Mouse (Mus musculus): ENCODE measurements around the gene Gm49394.

The Gm49394 gene

DNA sequence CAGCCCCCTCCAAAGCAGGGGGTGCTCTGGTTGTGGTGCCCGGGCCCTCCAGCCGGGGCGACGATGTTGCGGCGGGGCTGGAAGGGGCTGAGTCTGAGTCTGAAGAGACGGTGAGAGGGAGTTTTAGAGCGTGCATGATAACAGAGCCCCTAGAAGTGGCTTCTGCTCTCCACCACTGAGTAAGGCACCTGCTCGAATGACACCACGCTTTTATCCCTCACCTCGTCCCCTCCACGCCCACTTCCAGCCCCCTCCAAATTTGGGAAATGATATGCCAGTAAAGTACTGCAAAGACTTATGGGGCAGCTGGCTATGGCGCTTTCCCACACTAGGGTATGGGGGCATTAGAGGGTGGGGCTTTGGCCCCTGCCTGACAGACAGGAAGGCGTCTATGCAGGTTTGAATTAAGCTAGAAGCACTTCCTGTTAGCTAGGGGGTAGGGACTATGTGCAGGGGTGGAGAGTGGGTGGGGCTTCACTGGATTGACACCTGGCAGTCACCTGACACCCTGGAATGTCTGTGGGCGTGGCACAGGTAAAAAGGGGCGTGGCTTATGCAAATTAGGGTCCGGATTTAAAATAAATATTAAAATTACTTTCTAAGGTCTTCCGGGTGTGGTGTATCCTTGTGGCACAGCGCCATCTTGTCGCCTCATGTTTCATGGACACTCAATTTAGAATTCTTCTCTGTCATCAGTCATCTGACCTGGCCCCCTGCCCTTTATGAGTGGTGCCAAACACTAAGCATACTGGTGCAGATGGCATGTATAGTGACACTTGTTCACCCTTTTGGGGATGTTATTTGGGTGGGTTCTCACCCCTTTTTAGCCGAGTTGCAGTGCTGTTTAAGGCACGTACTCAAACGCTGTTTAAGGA lies at the start of gene Gm49394:
Gene Gm49394 (minus strand): TSS at position 192 of the 875 bp plus-strand sequence.
- ATAC-seq (ENCODE audit: insufficient number of reproducible peaks, low FRiP score, low TSS enrichment): no peak

DNA sequence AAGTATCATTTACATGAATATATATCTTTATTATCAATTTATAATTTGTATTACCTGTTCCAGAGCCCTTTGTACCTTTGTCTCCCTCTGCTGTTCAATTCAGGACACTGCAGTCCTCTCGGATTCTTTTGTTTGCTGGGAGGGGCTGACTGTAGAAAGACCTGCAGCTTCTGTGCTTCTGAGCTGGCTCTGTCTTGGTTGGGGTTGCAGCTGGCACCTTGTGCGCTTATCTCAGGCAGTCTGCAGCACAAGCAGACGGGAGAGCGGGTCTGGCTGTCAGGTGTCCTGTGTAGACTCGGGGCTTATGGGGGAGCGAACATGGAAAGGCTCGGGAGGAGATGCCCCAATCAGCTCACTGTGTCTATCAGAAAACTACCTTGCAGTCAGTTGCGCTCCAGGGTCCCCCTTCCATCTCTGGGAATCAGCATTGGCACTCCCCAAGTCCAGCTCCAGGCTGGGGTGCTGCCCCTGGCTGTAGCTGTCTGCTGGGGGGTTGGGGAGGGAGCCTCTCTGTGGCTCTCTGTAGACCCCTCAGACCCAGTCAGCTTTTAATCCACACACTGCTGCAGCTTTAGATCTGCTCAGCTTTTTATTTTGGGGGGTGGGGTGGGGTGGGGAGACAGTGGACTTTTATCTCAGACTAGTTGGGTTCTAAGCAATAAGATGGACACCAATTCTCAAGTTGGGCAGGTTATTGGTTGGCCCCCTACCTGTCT lies 45.2 kb upstream of the Gm49394 start:
- no peak for ATAC-seq (ENCODE audit: insufficient number of reproducible peaks, low FRiP score, low TSS enrichment)

DNA sequence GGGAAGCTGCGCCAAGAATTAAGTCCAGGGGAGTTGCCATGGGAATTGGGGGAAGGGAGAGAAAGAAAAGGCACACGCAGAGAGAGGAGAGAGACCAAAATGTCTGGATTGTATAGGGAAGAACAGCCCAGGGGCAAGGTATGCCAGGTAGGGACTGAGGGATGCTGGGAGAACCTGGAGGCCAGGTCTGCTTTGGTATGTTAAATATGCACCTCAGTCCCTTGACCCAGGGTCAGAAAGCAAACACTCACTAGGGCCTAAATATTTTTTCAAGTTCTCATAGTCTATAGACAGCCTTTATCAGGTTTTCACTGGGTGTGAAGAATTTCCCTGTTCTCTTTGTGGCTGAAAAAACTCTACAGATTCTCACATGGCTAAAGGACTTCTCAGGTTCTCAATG lies 37.1 kb upstream of the Gm49394 start:
- no peak for ATAC-seq (ENCODE audit: insufficient number of reproducible peaks, low FRiP score, low TSS enrichment)

DNA sequence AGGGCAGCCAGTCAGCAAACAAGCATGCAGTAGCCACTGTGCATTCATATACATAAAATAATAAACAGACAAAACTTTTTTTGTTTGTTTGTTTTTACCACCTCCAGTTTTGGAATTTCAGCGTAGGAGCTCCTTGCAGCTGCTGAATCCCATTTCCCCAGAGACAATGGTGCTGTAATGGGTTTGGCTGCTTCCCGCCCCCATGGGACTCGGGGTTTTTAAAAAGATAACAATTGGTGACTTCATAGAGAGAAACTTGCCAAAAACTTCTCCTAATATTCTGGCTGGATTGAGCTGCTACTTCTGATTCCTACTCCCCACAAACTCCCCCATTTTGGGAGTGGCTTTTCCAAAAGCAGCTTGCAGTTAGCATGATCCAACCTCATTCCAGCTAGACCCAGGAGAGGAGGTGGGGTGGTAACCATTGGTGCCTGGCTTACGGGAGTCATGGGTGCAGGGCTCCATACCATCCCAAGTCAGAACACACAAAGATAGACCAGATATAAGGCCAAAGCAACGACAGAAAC lies 29.7 kb upstream of the Gm49394 start:
- ATAC-seq (ENCODE audit: insufficient number of reproducible peaks, low FRiP score, low TSS enrichment): no peak

DNA sequence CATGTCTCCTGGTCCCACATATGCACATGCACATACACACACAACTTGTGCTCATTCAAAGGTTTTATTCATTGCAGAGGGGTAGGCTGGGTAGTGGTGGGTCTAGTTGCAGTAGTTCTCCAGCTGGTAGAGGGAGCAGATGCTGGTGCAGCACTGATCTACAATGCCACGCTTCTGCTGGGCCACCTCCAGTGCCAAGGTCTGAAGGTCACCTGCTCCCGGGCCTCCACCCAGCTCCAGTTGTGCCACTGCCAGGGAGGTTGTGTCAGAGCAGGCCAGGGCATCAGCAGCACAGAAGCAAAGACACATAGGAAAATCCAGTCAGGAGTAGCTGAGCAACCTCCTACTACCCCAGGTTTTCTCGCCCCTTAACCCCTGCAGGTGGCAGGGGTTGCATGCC lies 8.9 kb upstream of the Gm49394 start:
- ATAC-seq (ENCODE audit: insufficient number of reproducible peaks, low FRiP score, low TSS enrichment): no peak

DNA sequence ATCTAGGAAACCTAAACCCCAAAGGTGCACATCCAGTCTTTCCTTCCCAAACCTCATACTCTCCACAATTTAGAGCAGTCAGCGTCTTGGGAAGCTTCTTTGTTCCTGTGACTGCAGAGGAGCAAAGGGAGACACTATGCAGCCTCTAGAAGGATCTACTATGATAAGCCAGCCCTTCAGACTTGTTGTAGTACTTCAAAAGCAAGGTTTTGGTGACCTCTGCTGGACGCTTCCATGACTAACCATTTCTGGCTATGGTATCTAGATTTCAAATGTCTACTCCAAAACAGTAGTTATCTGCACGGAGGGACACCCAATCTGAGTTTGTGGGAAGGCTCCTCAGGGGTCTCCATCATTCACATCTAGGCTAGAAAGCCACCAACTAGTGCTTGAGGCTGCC lies 5.9 kb upstream of the Gm49394 start:
- no peak for ATAC-seq (ENCODE audit: insufficient number of reproducible peaks, low FRiP score, low TSS enrichment)

DNA sequence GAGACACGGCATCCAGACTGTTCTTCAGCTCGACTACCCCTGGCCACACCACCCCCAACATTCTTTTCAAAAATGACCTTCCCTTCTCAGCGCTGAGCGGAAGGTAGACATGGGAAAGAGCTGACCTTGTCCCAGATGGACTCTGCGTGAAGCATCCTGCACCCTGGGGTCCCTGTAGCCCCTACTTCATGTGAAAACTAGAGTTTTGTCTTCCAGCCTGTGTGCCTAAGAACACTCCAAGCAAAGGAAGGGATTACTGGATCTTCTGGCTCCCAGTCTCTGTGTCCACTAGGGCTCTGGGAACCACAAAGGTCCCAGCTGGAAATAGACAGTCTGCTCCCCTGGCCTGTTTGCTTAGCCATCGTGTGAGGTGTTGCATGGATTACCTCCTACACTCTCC lies 5.4 kb upstream of the Gm49394 start:
- no peak for ATAC-seq (ENCODE audit: insufficient number of reproducible peaks, low FRiP score, low TSS enrichment)

DNA sequence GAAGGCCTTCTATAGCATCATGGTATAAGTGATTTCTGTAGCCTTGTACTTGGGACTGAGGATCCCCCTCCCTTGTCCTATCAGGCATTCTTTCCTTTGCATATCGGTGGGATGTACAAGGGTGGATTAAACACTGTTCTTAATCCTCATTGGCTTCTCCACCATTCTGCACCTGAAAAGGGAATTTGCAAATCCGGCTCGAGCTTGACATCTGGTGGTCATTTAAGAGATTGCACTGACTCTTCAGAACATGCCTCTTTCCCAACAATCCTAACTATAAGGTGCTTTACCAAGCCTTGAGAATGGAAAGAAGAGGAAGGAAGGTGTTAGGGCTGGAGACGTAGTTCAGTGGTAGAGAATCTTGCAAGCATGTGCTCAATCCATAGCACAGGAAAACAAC lies 2.4 kb upstream of the Gm49394 start:
- no peak for ATAC-seq (ENCODE audit: insufficient number of reproducible peaks, low FRiP score, low TSS enrichment)

DNA sequence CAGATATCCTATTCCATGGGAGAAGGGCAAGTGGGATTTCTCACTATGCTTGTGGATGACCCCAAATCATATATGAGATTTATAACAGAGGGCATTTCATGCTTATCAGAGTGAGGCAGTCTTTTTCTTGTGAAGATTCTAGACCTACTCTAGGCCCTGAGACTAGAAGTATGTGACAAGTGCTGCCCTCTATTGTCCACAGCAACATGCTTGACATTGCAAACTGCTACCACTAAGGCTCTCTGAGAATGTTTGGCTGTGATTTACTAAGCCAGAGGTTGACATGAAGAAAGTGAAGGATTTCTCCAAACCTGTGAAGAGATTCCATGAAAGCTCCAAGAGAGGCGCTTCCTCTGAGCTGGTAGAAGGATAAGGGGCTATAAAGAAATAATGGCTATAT lies 1.3 kb upstream of the Gm49394 start:
- no peak for ATAC-seq (ENCODE audit: insufficient number of reproducible peaks, low FRiP score, low TSS enrichment)

DNA sequence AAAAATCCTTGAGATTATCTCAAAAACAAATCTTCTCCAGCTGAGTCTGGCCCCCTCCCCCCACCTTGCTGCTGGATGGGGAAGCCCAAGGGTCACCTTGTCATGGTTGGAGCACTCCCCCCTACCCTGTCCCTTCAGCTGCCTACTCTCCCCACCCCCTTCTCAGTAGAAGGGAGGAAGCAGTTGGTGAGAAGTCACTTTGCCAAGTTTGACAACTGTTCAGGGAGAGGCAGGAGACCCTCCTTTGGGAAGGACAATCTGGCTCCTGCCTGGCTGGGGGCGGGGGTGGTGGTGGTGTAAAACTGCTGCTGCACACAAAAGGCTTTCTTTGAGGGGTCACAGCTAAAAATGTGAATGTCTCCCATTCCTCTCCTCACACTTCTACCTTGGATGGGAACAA lies 1.4 kb downstream of the Gm49394 start:
- no peak for ATAC-seq (ENCODE audit: insufficient number of reproducible peaks, low FRiP score, low TSS enrichment)

DNA sequence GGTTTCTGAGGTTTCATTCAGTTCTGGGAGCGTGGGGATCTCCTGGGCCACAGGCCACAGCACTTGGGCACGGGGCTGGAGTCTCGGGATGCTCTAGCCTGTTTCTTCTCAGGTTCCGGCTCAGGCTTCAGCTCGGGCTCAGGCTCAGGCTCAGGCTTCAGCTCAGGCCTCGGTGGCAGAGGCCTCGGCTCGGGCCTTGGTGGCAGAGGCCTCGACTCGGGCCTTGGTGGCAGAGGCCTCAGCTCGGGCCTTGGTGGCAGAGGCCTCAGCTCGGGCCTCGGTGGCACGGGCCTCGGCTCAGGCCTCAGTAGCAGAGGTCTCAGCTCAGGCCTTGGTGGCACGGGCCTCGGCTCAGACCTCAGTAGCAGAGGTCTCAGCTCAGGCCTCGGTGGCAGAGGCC lies 2.2 kb downstream of the Gm49394 start:
- ATAC-seq (ENCODE audit: insufficient number of reproducible peaks, low FRiP score, low TSS enrichment): no peak

DNA sequence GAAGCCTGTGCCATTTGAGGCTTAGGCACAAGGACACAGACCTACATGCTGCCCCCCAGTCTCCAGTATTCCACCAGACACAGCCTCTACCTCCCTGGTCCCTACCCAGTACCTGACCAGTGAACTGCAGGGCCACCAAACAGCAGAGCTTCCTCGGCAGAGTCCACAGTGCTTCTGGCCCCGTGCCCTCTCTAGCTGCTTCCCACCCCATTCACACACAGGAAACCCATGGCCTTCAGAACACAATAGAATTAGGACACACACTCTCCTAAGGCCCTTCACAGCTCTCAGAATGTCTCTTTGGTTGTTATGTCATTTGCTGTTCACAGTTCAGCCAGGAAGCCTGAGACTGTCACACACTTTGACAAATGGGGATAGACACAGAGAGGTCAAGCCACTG lies 3.1 kb downstream of the Gm49394 start, which contains the start of gene Igf2:
Gene Igf2 (minus strand): TSS at position 158 of the 400 bp plus-strand sequence.
- no peak for ATAC-seq (ENCODE audit: insufficient number of reproducible peaks, low FRiP score, low TSS enrichment)

DNA sequence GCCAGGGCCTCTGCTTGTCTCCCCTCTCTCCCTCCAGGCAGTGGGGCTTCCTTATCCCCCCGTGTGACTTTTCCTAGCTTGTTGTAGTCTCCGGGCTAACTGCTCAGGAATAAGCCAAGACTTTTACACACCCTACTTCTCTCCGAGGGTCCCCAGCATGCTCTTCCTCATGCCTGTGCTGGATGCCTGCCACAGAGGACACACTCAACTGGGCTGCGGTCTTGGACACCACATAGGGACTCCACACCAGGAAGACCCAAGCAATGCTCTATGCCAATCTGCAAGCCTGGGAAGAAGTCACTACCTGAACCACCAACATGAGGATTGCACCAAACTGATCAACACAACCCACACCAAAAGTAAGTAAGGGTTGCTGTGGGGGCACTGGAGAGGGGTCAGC lies 3.6 kb downstream of the Gm49394 start:
- ATAC-seq (ENCODE audit: insufficient number of reproducible peaks, low FRiP score, low TSS enrichment): no peak

DNA sequence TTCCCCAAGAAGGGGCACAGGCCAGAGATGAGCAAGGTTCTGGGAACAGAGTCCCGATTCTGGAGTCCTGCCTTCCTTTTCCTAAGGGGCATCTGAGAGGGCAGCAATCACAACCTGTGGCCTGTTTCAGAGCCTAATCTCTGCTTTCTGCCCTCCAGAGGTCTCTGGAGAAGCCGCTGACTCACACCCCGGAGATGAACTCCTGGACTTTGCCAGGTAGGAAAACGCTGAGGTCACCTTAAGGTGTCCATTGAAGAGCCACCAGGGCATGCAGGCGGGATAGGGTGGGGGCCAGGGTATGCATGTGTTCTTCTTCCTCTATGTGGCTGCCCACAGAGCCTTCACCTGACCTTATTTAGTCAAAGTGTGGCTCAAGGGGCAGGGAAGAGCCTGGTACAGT lies 4.4 kb downstream of the Gm49394 start:
- no peak for ATAC-seq (ENCODE audit: insufficient number of reproducible peaks, low FRiP score, low TSS enrichment)

DNA sequence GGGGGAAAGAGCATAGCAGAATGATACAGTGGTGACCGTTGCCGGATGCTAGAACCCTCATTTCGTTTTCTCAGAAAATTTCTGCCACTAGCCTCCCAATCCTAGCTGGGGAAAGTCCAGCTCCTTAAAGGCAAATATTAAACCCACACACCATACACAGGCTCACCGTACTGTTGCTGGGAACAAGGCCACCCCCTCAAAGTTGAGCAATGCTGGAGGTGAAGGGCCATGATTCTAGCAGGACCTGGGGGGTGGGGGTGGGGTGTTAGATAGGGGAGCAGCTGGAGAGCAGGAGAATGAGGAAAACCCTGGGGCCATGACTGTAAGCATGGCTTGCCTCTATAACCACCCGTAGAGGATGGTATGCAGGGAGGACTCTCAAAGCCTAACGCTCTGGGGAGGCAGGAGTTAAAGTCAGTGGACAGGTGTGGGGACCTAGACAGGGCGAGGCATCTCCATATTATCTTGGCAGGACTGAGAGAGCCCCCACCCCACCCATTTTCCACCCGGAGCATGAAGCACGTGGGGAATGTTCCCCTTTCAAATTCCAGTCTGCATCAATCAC lies 5.2 kb downstream of the Gm49394 start:
- ATAC-seq (ENCODE audit: insufficient number of reproducible peaks, low FRiP score, low TSS enrichment): no peak

DNA sequence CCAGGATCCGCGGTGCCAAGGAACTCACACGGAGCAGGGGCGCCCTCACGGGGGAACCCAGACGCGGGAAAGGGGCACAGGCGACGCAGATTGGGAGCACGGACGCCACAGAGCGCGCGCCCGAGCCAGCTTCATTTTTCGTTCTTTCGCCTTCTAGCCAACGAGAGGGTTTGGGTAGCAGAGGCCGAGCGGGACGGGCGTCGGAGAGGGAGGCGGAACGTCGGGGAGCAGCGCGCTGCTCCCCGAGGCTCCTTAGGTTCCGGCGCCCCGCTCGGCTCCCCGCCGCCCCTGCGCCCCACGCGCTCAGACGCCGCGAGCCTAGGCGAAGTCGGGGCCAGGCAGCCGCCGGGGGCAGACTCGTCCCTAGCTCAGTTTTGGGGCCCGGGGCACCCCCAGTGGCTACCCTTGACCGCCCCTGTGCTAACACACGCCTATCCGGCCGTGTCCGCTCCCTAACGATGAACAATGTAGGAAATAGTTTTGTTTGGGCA lies 5.8 kb downstream of the Gm49394 start:
- ATAC-seq (ENCODE audit: insufficient number of reproducible peaks, low FRiP score, low TSS enrichment): no peak

DNA sequence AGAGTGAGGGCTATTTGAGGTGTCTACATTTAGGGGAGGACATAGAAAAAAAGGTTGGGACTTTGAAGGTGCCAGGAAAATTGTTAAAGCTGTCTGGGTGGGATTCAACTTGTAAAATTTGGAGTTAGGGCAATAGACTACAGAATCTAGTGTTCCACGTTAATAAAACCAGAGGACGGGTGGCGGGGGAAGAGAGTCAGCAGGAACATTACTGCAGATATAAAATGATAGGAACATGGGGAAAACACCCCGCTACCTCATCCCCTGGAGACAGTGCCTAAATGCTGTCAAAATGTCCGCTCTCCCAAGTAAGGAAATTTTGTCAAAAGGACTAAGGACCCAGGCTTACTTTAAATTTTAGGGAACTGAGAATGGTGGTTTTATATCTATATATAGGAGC lies 6.6 kb downstream of the Gm49394 start:
- ATAC-seq (ENCODE audit: insufficient number of reproducible peaks, low FRiP score, low TSS enrichment): no peak

DNA sequence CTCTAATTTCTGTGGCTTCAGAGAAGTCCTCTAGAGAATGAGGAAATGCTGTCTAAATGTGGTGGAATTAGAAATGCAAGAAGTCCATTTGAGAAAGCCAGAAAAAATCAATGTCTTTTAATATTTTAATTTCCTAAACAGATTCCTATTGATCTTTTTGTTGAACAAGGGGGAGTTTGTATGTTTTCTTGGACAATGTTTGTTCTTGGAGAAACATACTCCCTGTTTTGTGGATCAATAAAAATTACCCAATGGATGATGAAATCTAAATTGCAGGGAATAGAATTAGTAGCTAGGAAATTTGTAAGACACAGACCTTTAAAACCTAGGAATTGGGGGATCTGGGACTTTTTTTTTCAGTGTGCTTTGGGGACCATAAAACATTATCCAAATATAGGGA lies 7.9 kb downstream of the Gm49394 start:
- ATAC-seq (ENCODE audit: insufficient number of reproducible peaks, low FRiP score, low TSS enrichment): no peak

DNA sequence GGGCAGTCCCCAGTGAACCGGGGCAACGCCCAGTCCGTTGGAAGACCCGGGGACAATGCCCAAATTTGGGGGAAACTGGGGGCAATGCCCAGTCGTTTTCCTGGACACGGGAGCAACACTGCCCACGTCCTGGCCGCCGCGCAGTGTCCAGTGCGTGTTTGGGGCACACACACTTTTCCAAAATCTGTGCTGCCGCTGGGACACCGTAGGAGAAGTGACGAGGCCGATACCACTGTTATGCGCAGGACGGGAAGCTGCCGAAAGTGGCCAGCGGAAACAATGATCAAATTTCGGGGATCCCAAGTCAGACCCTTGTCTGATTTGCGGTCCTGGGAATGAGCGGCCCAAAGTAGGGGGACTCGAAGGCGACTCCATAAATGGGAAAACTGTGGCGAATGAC lies 8.7 kb downstream of the Gm49394 start:
- no peak for ATAC-seq (ENCODE audit: insufficient number of reproducible peaks, low FRiP score, low TSS enrichment)

DNA sequence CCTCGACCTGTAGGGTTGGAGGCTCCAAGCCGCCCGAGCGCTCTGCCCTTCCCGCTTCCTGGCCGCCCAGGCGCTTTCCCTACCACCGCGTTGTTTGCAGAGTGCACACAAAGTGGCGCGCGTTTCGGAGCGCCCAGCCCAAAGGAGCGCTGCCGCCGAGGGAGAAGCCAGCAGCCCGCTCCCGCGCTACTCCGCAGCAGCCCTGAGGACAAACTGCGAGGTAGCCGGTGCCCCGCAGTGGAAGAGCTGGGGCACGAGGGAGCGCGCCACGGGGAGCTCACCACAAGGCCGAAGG lies 9.1 kb downstream of the Gm49394 start:
- no peak for ATAC-seq (ENCODE audit: insufficient number of reproducible peaks, low FRiP score, low TSS enrichment)
